Mouse (Mus musculus) cerebellum, adult 2 months (tissue): ENCODE results near the gene Jund.

Source experiments
- CTCF ChIP-seq: fragments of 200-500 bp; IDR thresholded peaks from 2 replicates; pipeline ENCODE4 v1.5.1; 2011; ENCODE audit warnings: low read depth, mild to moderate bottlenecking, control low read depth, low read length, moderate library complexity, borderline replicate concordance; ENCODE audit not compliant: insufficient read depth
- POLR2A ChIP-seq: fragments of 200-500 bp; IDR thresholded peaks from 2 replicates; pipeline ENCODE4 v1.6.1; 2011; ENCODE audit warnings: low read length, control low read depth, borderline replicate concordance; ENCODE audit not compliant: insufficient read depth

DNA sequence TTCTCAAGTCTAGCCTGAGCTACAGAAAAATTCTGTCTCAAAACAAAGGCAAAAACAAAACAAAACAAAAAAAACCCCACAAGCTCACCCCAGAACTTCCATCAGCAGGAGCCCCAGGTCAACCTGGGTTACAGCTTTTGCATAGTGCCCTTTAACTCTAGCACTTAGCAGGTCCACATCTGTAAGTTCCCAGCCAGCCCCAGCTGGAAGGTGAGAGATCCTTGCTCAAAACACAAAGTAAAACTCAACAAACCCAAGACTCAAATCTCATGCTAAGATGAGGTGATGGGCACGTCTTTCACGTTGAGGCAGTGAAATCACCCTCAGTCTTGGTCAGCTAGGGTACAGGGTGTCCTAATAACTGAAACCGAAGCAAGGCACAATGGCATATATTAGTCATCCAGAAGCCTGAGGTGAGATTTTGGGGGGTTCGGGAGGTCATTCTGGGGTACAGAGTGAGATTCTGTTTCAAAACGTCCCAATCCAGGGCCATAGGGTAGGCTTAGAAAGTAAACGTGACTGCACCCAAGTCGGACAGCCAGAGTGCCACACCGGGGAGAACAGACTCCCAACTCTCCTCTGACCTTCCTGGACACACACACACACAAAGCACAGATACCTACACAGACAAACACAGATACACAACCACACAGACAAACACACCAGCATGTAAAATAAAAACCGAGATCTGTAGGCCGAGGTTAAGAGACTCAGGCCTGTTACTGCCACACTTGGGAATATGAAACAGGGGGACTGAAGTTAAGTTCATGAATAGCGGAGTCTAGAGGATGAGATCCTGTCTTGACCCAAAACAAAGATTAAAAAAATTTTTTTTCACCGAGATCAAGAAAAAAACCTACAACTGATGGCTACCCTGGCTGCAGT lies 1.1 kb upstream of the Jund start:
- TF ChIP-seq CTCF (no peak), POLR2A (no peak)
